Mouse (Mus musculus): ENCODE measurements at regions not wholly inside any gene's neighbourhood (a gene's known extent, or its start where the extent isn't known, plus 50 kb on each side); places are given as distances from the start of the nearest gene placed in this dataset.

DNA sequence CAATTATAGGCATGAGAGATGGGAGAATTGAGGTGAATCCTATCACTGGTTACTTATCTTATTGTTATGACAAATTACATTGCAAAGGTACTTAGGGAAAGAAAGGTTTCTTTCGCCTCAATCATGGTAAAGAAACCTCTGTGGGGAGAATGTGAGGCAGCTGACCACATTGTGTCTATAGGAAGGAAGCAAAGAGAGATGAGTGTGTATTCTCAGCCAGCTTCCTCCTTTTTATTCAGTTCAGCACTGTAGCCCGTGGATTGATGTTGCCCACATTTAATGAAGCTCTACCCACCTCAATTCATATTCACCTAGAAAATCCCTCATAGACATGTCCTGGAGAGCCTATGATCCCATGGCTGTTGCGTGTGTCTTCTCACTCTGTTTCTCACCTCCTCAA lies 406.2 kb downstream of the Atp6ap1l start:
- Histone ChIP-seq H3K9me3 (ENCODE audit: control insufficient read depth, low read length) (no peaks in the 10 kb centered on the region), H3K4me1 (ENCODE audit: control insufficient read depth, insufficient read depth, low read length) (peaks cover 19% of the 10 kb centered on the region), H3K36me3 (ENCODE audit: control insufficient read depth, insufficient read depth, low read length) (no peaks in the 10 kb centered on the region), H3K4me3 (replicated peaks; ENCODE audit: low read length) (no peak overlapping the region), H3K9ac (ENCODE audit: low read depth, low read length, severe bottlenecking) (no peak overlapping the region), H3K27ac (replicated peaks; ENCODE audit: low read depth, low read length) (no peak overlapping the region), H3K4me2 (replicated peaks; ENCODE audit: low read depth, low read length, severe bottlenecking) (no peak overlapping the region), H3K27me3 (ENCODE audit: control insufficient read depth, insufficient read depth, low read length) (no peaks in the 10 kb centered on the region)
- TF ChIP-seq POLR2A (IDR thresholded peaks at IDR 0.05; ENCODE audit: borderline replicate concordance, extremely low read depth, insufficient read depth, insufficient read length) = no peak
- DNase-seq (ENCODE audit: low spot score) = no peak
- no peak for ATAC-seq (ENCODE audit: low FRiP score, low read depth)
- WGBS = 86% methylated on average over 3 of the region's 3 CpGs

DNA sequence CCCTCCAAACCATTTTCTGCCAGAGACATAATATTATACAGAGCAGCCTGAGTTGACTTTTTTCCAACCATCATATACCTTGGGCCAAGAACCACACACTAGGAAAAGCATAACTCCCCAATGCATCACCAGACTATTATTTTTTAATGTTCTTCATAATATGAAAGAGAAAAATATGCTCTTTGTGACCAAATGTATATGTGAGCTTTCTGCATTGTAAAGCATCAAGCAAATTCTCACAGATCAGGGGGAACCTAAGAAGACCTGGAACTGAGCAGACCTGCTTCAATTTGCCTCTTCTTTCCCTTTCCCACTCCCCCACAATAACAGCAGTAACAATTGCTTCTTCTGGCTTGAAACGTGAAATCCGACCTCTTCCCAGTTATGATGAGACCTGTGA lies 407.6 kb downstream of the Atp6ap1l start:
- ATAC-seq (ENCODE audit: low FRiP score, low read depth) = peak; percentile 84
- DNase-seq (ENCODE audit: low spot score) = peak; percentile 75
- H3K27me3 ChIP-seq (ENCODE audit: control insufficient read depth, insufficient read depth, low read length) = no peaks in the 10 kb centered on the region
- H3K4me3 ChIP-seq (replicated peaks; ENCODE audit: low read length) = no peak overlapping the region
- no peak overlapping the region for H3K9ac ChIP-seq (ENCODE audit: low read depth, low read length, severe bottlenecking)
- H3K27ac ChIP-seq (replicated peaks; ENCODE audit: low read depth, low read length) = no peak overlapping the region
- H3K4me1 ChIP-seq (ENCODE audit: control insufficient read depth, insufficient read depth, low read length) = peaks cover 16% of the 10 kb centered on the region; the same call in 1 of the 2 replicates
- H3K4me2 ChIP-seq (replicated peaks; ENCODE audit: low read depth, low read length, severe bottlenecking) = no peak overlapping the region
- H3K9me3 ChIP-seq (ENCODE audit: control insufficient read depth, low read length) = no peaks in the 10 kb centered on the region
- no peak for TF ChIP-seq POLR2A (IDR thresholded peaks at IDR 0.05; ENCODE audit: borderline replicate concordance, extremely low read depth, insufficient read depth, insufficient read length)
- 31% methylated on average over 2 of the region's 2 CpGs for WGBS
- H3K36me3 ChIP-seq (ENCODE audit: control insufficient read depth, insufficient read depth, low read length) = no peaks in the 10 kb centered on the region

DNA sequence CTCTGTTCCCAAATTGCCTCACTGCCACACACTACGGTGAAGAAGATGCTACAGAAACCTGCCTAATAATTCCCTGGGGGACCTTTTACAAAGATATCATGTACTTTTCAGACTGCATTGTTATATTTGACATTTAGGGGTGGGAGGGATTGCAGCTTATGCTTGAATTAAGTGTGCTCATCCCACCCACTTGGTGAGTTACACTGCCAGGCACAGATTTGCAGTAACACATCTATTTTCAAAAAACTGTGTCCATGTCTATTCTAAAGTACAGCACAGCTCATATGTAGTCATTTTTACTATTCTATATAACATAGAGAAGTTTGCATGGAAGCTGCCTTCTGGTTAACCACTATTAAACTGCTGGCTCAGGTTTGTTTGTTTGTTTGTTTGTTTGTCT lies 404.3 kb upstream of the Xrcc4 start:
- WGBS = 67% methylated on average over 1 of the region's 1 CpGs
- Histone ChIP-seq H3K4me1 (ENCODE audit: control insufficient read depth, insufficient read depth, low read length) (peaks cover 13% of the 10 kb centered on the region; the same call in 1 of the 2 replicates), H3K4me3 (replicated peaks; ENCODE audit: low read length) (no peak overlapping the region)

DNA sequence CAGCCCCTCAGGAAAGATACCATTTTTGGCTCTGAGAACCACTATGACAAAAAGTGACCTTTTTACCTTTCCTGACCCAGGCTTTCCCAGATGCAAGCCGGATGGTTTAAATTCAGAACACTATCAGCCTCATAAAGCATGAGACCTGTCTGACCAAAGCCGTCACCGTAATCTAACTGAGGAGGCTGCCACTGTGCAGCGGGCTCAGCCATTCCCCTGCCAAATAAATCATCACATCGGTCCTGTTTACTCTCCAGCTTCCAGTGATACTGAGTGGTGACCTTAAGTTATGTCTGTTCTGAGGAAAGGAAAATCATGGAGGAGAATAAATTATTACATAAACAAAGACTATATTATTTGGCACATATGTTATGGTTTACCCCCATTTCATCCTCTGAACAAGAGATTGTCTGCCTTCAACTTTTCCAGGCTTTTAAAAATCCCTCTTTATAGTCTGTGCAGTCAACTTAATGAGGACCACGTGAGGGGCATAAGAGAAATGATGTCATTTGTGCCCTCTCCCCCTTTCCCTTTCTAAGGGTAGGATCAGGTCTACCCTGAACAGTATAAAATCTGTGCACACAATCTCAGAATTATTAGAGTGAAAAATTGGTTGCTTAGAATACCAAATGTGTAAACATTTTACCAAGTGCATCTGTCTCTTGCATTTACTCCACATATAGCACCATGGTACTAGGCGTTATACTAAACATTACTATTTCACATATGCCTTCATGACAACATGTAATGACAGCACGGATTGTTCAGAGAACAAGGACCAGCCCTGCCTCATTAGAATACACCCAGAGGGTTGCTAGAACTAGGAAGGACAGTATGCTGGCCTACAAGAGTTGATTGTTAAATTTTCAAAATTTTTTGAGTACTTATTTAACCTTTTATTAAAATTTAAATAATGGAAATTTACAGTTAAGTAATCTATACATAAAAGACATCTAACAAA lies 401.9 kb upstream of the Xrcc4 start:
- H3K4me3 ChIP-seq (replicated peaks; ENCODE audit: low read length) = no peak overlapping the region
- H3K4me1 ChIP-seq (ENCODE audit: control insufficient read depth, insufficient read depth, low read length) = no peaks in the 10 kb centered on the region
- H3K4me2 ChIP-seq (replicated peaks; ENCODE audit: low read depth, low read length, severe bottlenecking) = no peak overlapping the region
- H3K36me3 ChIP-seq (ENCODE audit: control insufficient read depth, insufficient read depth, low read length) = no peaks in the 10 kb centered on the region
- TF ChIP-seq POLR2A (IDR thresholded peaks at IDR 0.05; ENCODE audit: borderline replicate concordance, extremely low read depth, insufficient read depth, insufficient read length) = no peak
- H3K27ac ChIP-seq (replicated peaks; ENCODE audit: low read depth, low read length) = no peak overlapping the region
- 20% methylated on average over 8 of the region's 8 CpGs for WGBS
- H3K9ac ChIP-seq (ENCODE audit: low read depth, low read length, severe bottlenecking) = no peak overlapping the region
- ATAC-seq (ENCODE audit: low FRiP score, low read depth) = no peak; the same call in 1 of the 2 replicates
- DNase-seq (ENCODE audit: low spot score) = no peak
- no peaks in the 10 kb centered on the region for H3K27me3 ChIP-seq (ENCODE audit: control insufficient read depth, insufficient read depth, low read length)
- H3K9me3 ChIP-seq (ENCODE audit: control insufficient read depth, low read length) = no peaks in the 10 kb centered on the region

More for the DNA sequence above, 404.3 kb upstream of the Xrcc4 start:
- Histone ChIP-seq H3K9ac (ENCODE audit: low read depth, low read length, severe bottlenecking) (no peak overlapping the region), H3K27me3 (ENCODE audit: control insufficient read depth, insufficient read depth, low read length) (no peaks in the 10 kb centered on the region), H3K4me2 (replicated peaks; ENCODE audit: low read depth, low read length, severe bottlenecking) (no peak overlapping the region), H3K9me3 (ENCODE audit: control insufficient read depth, low read length) (no peaks in the 10 kb centered on the region), H3K36me3 (ENCODE audit: control insufficient read depth, insufficient read depth, low read length) (no peaks in the 10 kb centered on the region), H3K27ac (replicated peaks; ENCODE audit: low read depth, low read length) (no peak overlapping the region)
- no peak for TF ChIP-seq POLR2A (IDR thresholded peaks at IDR 0.05; ENCODE audit: borderline replicate concordance, extremely low read depth, insufficient read depth, insufficient read length)
- DNase-seq (ENCODE audit: low spot score) (no peak), ATAC-seq (ENCODE audit: low FRiP score, low read depth) (no peak)

GRCm38 (mm10) chr13:90480484-90480883 lies 391.1 kb upstream of the Xrcc4 start:
- ATAC-seq (ENCODE audit: low FRiP score, low read depth) (no peak), DNase-seq (ENCODE audit: low spot score) (no peak)
- Histone ChIP-seq H3K27me3 (ENCODE audit: control insufficient read depth, insufficient read depth, low read length) (no peaks in the 10 kb centered on the region), H3K4me2 (replicated peaks; ENCODE audit: low read depth, low read length, severe bottlenecking) (no peak overlapping the region), H3K4me3 (replicated peaks; ENCODE audit: low read length) (no peak overlapping the region), H3K9me3 (ENCODE audit: control insufficient read depth, low read length) (no peaks in the 10 kb centered on the region), H3K9ac (ENCODE audit: low read depth, low read length, severe bottlenecking) (no peak overlapping the region), H3K4me1 (ENCODE audit: control insufficient read depth, insufficient read depth, low read length) (no peaks in the 10 kb centered on the region), H3K27ac (replicated peaks; ENCODE audit: low read depth, low read length) (no peak overlapping the region), H3K36me3 (ENCODE audit: control insufficient read depth, insufficient read depth, low read length) (no peaks in the 10 kb centered on the region)
- no peak for TF ChIP-seq POLR2A (IDR thresholded peaks at IDR 0.05; ENCODE audit: borderline replicate concordance, extremely low read depth, insufficient read depth, insufficient read length)
- 63% methylated on average over 4 of the region's 4 CpGs for WGBS

All from limb, embryonic 14.5 days (tissue).